Mouse (Mus musculus): Measurements from ENCODE around the gene Olfr555. TPM values are rescaled to one million over a fixed set of nuclear protein-coding genes. Genes with fewer than 3 reads are reported as not detected.
"Not testable (repeated sequence)": the region's sequence is repeated elsewhere in the genome, so short reads cannot be mapped to it uniquely, and the experiment has no call there.

The Olfr555 gene
- total RNA-seq (2015) (not detected in 2 replicates), total RNA-seq (2017) (not detected in 2 replicates)

DNA sequence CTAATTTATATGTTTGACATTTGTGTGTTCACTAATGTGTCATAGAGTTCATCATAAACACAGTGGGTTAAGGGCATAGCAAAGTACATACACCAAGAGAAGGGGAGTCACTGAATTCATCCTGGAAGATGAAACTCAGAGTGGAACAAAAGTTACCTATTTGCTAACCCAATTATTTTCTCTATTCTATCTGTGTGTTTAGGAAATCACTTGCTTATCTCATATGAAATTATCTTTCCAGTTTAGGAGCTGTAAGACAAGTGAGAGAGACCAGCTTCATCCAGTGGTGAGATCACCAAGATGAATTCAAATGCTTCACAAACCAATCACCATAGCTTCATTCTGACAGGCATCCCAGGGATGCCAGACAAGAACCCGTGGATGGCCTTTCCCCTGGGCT, at the start of gene Olfr555:
Gene Olfr555, plus strand, starts transcription at position 301 of the 400 bp plus-strand sequence.
- ATAC-seq (ENCODE audit: poor library complexity, severe bottlenecking) = no peak

- ATAC-seq (ENCODE audit: poor library complexity, severe bottlenecking) = no peak
Observed at GRCm38 (mm10) chr7:102618118-102618517, 40.5 kb upstream of the Olfr555 start, which contains the start of gene Olfr553. Olfr553 (minus strand) TSS chr7:102618218.

GRCm38 (mm10) chr7:102619608-102620007, 39.0 kb upstream of the Olfr555 start:
- peak; percentile 64; the same call in 1 of the 2 replicates for ATAC-seq (ENCODE audit: poor library complexity, severe bottlenecking)

GRCm38 (mm10) chr7:102620368-102620767, 38.3 kb upstream of the Olfr555 start:
- ATAC-seq (ENCODE audit: poor library complexity, severe bottlenecking) = not testable (repeated sequence)

DNA sequence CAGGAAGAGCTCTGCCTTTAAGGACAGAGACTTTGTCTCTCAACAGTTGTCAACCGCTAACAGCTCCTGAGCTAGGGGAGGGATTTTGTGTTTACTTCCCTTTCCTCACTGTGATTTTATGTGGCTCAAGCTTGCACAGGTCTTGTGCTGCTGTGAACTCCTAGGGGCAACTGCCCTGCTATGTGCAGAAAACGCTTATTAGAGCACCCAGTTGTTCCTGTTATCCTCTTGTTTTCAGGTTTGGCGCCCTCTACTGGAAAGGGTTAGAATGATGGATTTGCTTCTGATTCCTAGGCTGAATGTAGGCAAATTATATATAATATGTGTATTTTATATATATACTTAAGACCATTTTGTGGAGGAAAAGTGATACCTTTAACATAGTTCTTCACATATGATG, 22.0 kb upstream of the Olfr555 start:
- peak; percentile 59 for ATAC-seq (ENCODE audit: poor library complexity, severe bottlenecking)

DNA sequence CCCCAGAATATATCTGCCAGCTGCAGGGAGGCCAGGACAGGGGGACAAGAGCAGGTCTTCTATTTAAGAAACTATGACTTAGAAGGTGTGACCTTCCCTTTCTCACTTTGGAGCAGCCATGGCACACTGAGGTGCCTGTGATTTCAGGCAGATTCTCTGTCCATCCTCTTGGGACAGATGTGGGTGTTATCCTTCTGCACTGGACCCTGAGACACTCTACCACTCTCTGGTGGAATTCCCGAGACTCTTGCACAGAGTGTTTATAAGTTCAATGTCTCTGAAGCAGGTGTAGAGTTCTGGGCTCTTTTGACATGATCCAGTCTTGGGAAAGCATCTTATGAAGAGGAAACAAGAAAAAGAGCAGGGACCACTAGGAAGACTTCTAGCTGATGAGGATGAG, 20.5 kb upstream of the Olfr555 start, which contains the start of gene Olfr554:
Gene Olfr554, plus strand, starts transcription at position 301 of the 400 bp plus-strand sequence.
- ATAC-seq (ENCODE audit: poor library complexity, severe bottlenecking) = no peak

- ATAC-seq (ENCODE audit: poor library complexity, severe bottlenecking) = not testable (repeated sequence)
Observed at GRCm38 (mm10) chr7:102644945-102645344, 13.7 kb upstream of the Olfr555 start.

- ATAC-seq (ENCODE audit: poor library complexity, severe bottlenecking) = no peak
Observed at GRCm38 (mm10) chr7:102664599-102664998, 6.0 kb downstream of the Olfr555 start, which contains the start of gene Olfr556. Olfr556 (plus strand) TSS chr7:102664899.

DNA sequence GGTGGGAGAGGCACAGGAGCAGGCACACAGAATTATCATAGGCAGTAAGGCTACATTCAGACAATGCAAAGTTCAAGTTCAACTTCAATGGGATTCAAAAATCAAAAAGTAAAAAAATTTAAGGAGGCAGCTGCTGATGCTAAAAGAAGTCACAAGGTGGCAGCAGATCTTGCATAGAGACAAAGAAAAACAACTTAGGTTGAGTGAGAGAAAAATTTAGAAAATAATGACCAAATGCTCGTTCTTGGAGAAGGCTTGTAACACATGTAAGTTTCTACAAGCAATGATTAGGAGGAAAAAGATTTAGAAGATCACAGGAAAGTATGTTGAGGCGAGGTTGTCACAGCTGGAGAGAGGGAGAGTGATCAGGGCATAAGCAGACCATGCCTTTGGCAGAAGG, 6.8 kb downstream of the Olfr555 start:
- ATAC-seq (ENCODE audit: poor library complexity, severe bottlenecking) = no peak

- peak; percentile 78 for ATAC-seq (ENCODE audit: poor library complexity, severe bottlenecking)
Observed at GRCm38 (mm10) chr7:102676225-102676624, 17.6 kb downstream of the Olfr555 start.

GRCm38 (mm10) chr7:102681916-102682315, 23.3 kb downstream of the Olfr555 start:
- no peak for ATAC-seq (ENCODE audit: poor library complexity, severe bottlenecking)

GRCm38 (mm10) chr7:102686944-102687501, 28.4 kb downstream of the Olfr555 start, which contains the start of gene Trim68:
Trim68 (minus strand) TSS chr7:102687327.
- peak; percentile 99 for ATAC-seq (ENCODE audit: poor library complexity, severe bottlenecking)

DNA sequence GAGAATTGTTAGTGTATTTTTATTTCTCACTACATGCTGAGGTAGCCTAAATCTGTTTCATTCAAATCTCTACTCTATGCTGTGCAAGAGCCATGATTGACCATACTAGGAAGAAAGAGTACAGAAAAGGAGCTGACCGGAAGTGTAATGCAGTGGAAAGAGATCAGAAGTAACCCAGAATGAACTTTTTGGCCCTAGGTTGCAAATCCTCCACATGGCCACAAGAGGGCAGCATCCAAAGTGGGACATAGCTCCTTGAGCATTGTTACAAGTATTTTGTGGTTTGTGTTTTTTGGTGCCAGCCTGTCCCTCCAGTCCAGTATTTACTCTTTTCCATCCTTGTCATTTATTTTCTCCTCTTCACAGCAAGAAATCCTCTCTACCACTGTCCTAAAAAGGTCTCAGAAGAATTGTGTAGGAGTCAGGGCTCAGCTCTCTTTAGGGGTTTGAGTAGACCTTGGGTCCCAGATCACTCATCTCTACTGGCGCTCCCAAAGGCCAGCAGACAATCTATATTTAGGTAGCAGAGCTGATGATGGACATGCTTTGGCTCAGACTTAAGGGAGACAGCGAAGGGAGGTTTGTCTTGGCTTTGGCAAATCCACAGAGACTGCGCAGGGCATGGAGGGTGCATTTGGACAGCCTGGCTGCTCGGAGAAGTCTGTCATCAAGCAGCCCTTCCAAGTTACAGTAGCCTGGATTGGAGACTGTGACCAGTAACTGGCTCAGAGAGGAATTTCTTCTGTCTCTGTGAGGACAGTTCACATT, 36.9 kb downstream of the Olfr555 start, which contains the start of gene Olfr557:
Gene Olfr557, plus strand, starts transcription at position 553 of the 768 bp plus-strand sequence.
- ATAC-seq (ENCODE audit: poor library complexity, severe bottlenecking) = peak; percentile 89

- ATAC-seq (ENCODE audit: poor library complexity, severe bottlenecking) = no peak
Observed at GRCm38 (mm10) chr7:102698461-102698860, 39.8 kb downstream of the Olfr555 start.

DNA sequence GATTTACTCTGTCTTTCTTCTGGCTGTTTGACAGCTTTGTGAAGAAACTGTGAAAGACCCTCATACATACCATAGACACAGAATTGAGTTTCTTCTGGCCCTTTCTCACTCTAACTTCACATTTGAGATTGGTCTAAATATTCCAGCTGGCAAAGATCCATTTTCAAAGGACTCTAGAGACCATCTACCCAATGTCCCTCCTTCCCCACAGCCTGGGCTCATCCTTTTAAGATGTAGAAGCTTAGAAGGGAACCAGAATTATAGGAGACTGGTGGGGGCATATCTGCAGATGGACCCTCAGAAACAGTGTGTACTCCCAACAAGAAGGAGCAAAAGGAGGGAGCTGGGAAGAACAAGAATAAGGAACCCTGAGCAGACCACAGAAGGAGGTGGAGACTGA, 43.3 kb downstream of the Olfr555 start, which contains the start of gene Olfr558:
Gene Olfr558, plus strand, starts transcription at position 301 of the 400 bp plus-strand sequence.
- ATAC-seq (ENCODE audit: poor library complexity, severe bottlenecking) = no peak

Other genes with a start within 250 kb of the Olfr555 start
- gene Rrm1, start 217.1 kb upstream of the Olfr555 start, total RNA-seq (2015) = 161 and 172 TPM in 2 replicates
- gene Rrm1, start 217.1 kb upstream of the Olfr555 start, total RNA-seq (2017) = 413 and 515 TPM in 2 replicates
- gene Olfr543, start 177.1 kb upstream of the Olfr555 start, total RNA-seq (2015) = not detected in 2 replicates
- not detected in 2 replicates for gene Olfr543, start 177.1 kb upstream of the Olfr555 start, total RNA-seq (2017)
- gene Olfr544, start 170.5 kb upstream of the Olfr555 start, total RNA-seq (2015) = not detected in 2 replicates
- 0.04 TPM in 1 of 2 replicates, not detected in the other for gene Olfr544, start 170.5 kb upstream of the Olfr555 start, total RNA-seq (2017)
- gene Olfr545, start 159.2 kb upstream of the Olfr555 start, total RNA-seq (2015) = not detected in 2 replicates
- not detected in 2 replicates for gene Olfr545, start 159.2 kb upstream of the Olfr555 start, total RNA-seq (2017)
- gene Olfr547, start 124.1 kb upstream of the Olfr555 start, total RNA-seq (2015) = not detected in 2 replicates
- not detected in 2 replicates for gene Olfr547, start 124.1 kb upstream of the Olfr555 start, total RNA-seq (2017)
- not detected in 2 replicates for gene Olfr548-ps1, start 117.9 kb upstream of the Olfr555 start, total RNA-seq (2015)
- not detected in 2 replicates for gene Olfr548-ps1, start 117.9 kb upstream of the Olfr555 start, total RNA-seq (2017)
- not detected in 2 replicates for gene Olfr549, start 109.0 kb upstream of the Olfr555 start, total RNA-seq (2015)
- gene Olfr549, start 109.0 kb upstream of the Olfr555 start, total RNA-seq (2017) = not detected in 2 replicates
- 14.9 and 16.5 TPM in 2 replicates for gene Trim21, start 93.3 kb upstream of the Olfr555 start, total RNA-seq (2015)
- 31.4 and 53.9 TPM in 2 replicates for gene Trim21, start 93.3 kb upstream of the Olfr555 start, total RNA-seq (2017)
- 0.45 TPM in 1 of 2 replicates, not detected in the other for gene Olfr550, start 87.4 kb upstream of the Olfr555 start, total RNA-seq (2015)
- gene Olfr550, start 87.4 kb upstream of the Olfr555 start, total RNA-seq (2017) = not detected in 2 replicates
- not detected in 2 replicates for gene Olfr551, start 66.9 kb upstream of the Olfr555 start, total RNA-seq (2015)
- gene Olfr551, start 66.9 kb upstream of the Olfr555 start, total RNA-seq (2017) = not detected in 2 replicates
- gene Olfr552, start 61.1 kb upstream of the Olfr555 start, total RNA-seq (2015) = not detected in 2 replicates
- not detected in 2 replicates for gene Olfr552, start 61.1 kb upstream of the Olfr555 start, total RNA-seq (2017)
- not detected in 2 replicates for gene Olfr553, start 40.6 kb upstream of the Olfr555 start, total RNA-seq (2015)
- not detected in 2 replicates for gene Olfr553, start 40.6 kb upstream of the Olfr555 start, total RNA-seq (2017)
- gene Olfr554, start 20.4 kb upstream of the Olfr555 start, total RNA-seq (2015) = not detected in 2 replicates
- not detected in 2 replicates for gene Olfr554, start 20.4 kb upstream of the Olfr555 start, total RNA-seq (2017)
- gene Olfr556, start 6.1 kb downstream of the Olfr555 start, total RNA-seq (2015) = not detected in 2 replicates
- gene Olfr556, start 6.1 kb downstream of the Olfr555 start, total RNA-seq (2017) = not detected in 2 replicates
- 3.5 and 3.7 TPM in 2 replicates for gene Trim68, start 28.5 kb downstream of the Olfr555 start, total RNA-seq (2015)
- 2.9 and 3.4 TPM in 2 replicates for gene Trim68, start 28.5 kb downstream of the Olfr555 start, total RNA-seq (2017)
- not detected in 2 replicates for gene Olfr557, start 37.1 kb downstream of the Olfr555 start, total RNA-seq (2015)
- gene Olfr557, start 37.1 kb downstream of the Olfr555 start, total RNA-seq (2017) = not detected in 2 replicates
- not detected in 2 replicates for gene Olfr558, start 43.4 kb downstream of the Olfr555 start, total RNA-seq (2015)
- gene Olfr558, start 43.4 kb downstream of the Olfr555 start, total RNA-seq (2017) = not detected in 2 replicates
- gene Olfr33, start 60.2 kb downstream of the Olfr555 start, total RNA-seq (2015) = not detected in 2 replicates
- not detected in 2 replicates for gene Olfr33, start 60.2 kb downstream of the Olfr555 start, total RNA-seq (2017)
- not detected in 2 replicates for gene Olfr559, start 68.7 kb downstream of the Olfr555 start, total RNA-seq (2015)
- not detected in 2 replicates for gene Olfr559, start 68.7 kb downstream of the Olfr555 start, total RNA-seq (2017)
- gene Olfr560, start 100.5 kb downstream of the Olfr555 start, total RNA-seq (2015) = not detected in 2 replicates
- not detected in 2 replicates for gene Olfr560, start 100.5 kb downstream of the Olfr555 start, total RNA-seq (2017)
- gene Olfr78, start 100.6 kb downstream of the Olfr555 start, total RNA-seq (2015) = not detected in 2 replicates
- not detected in 2 replicates for gene Olfr78, start 100.6 kb downstream of the Olfr555 start, total RNA-seq (2017)
- gene Olfr561, start 112.4 kb downstream of the Olfr555 start, total RNA-seq (2015) = not detected in 2 replicates
- gene Olfr561, start 112.4 kb downstream of the Olfr555 start, total RNA-seq (2017) = not detected in 2 replicates
- gene Olfr564, start 144.7 kb downstream of the Olfr555 start, total RNA-seq (2015) = not detected in 2 replicates
- gene Olfr564, start 144.7 kb downstream of the Olfr555 start, total RNA-seq (2017) = not detected in 2 replicates
- gene Olfr566, start 199.9 kb downstream of the Olfr555 start, total RNA-seq (2015) = not detected in 2 replicates
- gene Olfr566, start 199.9 kb downstream of the Olfr555 start, total RNA-seq (2017) = not detected in 2 replicates
- not detected in 2 replicates for gene Olfr568, start 218.3 kb downstream of the Olfr555 start, total RNA-seq (2015)
- not detected in 2 replicates for gene Olfr568, start 218.3 kb downstream of the Olfr555 start, total RNA-seq (2017)
- gene Olfr569, start 232.1 kb downstream of the Olfr555 start, total RNA-seq (2015) = not detected in 2 replicates
- gene Olfr569, start 232.1 kb downstream of the Olfr555 start, total RNA-seq (2017) = not detected in 2 replicates
- not detected in 2 replicates for gene Olfr570, start 235.8 kb downstream of the Olfr555 start, total RNA-seq (2015)
- not detected in 2 replicates for gene Olfr570, start 235.8 kb downstream of the Olfr555 start, total RNA-seq (2017)